Mouse (Mus musculus) gastrocnemius, postnatal 10 days (tissue): ENCODE measurements around the gene Gyg. TPM values are rescaled to one million over a fixed set of nuclear protein-coding genes. Genes with fewer than 3 reads are reported as not detected.
A peak's percentile ranks its signal among the peaks of the same experiment; 100 is the strongest.

ENCODE experiments used
- DNase-seq: peaks from one replicate; pipeline ENCODE4 v3.0.0; 2021; ENCODE audit warnings: mixed read lengths
- long read RNA-seq, 2 experiments: library from polyadenylated mRNA; stranded (forward); transcript quantifications; one replicate each; pipeline ENCODE4 v2.0.0; 2021
- total RNA-seq, 2 experiments: library from RNA; stranded (reverse); gene quantifications; 2 replicates each; pipeline ENCODE4 v1.2.3; 2021

Gyg gene
- 100 to 1,000 TPM; 142 to 157 TPM for total RNA-seq
- long read RNA-seq, experiment 1, transcript Gyg-201 (7 exons, 1,922 nt): major isoform, 147 of 186 reads
- long read RNA-seq, experiment 1, partial matches to known transcripts: 28 of 186 reads
- long read RNA-seq, experiment 1, other reads (novel, unspliced or antisense): 11 of 186 reads
- long read RNA-seq, experiment 2, transcript Gyg-201 (7 exons, 1,922 nt): major isoform, 178 of 221 reads
- long read RNA-seq, experiment 2, partial matches to known transcripts: 30 of 221 reads
- long read RNA-seq, experiment 2, other reads (novel, unspliced or antisense): 12 of 221 reads

DNA sequence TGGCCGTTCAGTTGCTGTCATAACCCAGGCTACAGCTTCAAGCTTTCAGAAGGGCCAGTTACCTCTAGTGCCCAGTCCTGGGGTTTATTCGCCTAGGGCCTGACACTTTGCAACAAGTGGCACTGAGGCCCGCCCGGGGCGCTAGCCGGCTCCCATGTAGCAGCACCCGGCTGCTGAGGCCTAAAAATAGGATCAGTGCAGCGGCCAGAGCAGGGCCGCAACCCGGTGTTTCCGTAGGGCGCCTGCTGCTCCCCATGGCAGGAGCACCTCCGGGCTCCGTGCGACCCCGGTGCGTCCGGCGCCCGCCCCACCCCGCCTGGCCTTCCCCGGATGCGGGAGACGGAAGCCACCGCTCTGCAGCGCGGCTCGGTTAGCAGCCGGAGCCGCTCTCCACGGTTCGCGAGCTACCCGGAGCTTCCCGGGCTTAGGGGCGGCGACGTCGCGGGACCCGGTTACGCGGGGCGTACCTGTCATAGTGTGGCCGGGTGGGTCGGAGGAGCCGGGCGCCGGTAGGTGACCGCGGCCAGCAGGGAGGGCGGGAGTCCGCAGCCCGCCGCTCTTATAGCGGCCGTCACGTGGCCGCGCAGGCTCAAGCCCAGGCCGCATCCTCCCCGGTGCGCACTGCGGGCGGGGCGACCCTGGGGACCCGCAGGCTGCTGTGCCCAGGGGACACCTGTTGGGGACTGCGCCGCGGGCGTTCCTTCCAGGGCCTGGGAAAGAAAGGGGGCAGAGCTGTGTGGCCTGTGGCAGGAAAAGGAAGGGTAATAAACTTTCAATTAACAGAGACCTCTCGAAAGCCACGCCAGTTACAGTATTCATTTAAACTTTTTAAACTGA lies at the start of gene Gyg:
Gene Gyg, minus strand, starts transcription at position 787 of the 837 bp plus-strand sequence.
- peak; percentile 65 for DNase-seq

GRCm38 (mm10) chr3:20198869-20199268 lies 43.8 kb upstream of the Gyg start:
- peak; percentile 65 for DNase-seq

- no peak for DNase-seq
Measured at GRCm38 (mm10) chr3:20197878-20198277, 42.8 kb upstream of the Gyg start.

DNA sequence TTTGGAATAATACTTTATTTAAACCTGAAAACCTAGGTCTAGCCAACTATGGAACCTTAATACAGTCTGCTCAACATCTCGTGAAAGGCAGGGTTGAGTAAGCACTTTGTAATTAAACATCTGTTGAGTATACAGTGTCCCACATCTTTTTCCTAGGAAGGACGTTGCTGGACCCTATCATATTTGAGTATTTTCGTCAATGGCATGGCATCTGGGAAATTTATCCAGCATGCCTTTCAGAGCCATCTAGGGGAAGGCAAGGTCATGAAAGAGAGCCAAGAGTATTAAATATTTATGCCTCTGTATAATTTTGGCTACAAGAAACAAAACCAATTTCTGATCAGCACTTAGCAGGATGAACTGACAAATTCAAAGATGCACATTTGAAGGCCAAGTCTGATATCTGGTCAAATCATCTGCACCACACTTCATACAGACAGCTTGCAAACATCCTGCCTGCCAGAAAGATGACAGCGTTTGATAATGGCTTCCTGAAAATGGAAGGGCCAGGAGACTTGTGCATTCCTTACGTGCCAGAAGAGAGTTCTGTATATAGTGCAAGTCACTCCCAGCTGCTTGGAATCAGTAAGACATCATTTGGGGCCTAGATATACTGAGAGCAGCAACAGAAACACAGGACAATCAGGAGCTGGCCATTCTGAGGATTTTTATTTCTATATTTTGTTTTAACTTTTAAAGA lies 34.0 kb upstream of the Gyg start:
- no peak for DNase-seq

GRCm38 (mm10) chr3:20172394-20172793 lies 17.3 kb upstream of the Gyg start:
- DNase-seq: no peak

DNA sequence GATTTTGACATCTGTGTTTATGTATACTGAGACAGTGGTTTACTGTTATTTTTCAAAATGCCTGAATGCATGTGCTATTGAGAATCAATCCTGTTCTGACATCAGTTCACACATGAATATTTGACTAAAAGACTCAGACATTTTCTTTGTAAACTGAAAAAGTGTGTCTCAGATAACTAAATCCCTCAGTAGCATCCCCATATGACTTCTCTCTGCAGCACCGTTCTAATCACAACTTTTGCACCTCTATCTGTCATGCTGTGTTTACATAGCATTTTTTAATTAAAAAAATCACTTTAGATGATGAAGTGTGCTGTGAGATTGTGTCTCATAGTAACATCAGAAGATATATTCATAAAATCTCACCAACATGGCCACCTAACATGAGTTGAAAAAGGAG lies 12.4 kb upstream of the Gyg start:
- no peak for DNase-seq

DNA sequence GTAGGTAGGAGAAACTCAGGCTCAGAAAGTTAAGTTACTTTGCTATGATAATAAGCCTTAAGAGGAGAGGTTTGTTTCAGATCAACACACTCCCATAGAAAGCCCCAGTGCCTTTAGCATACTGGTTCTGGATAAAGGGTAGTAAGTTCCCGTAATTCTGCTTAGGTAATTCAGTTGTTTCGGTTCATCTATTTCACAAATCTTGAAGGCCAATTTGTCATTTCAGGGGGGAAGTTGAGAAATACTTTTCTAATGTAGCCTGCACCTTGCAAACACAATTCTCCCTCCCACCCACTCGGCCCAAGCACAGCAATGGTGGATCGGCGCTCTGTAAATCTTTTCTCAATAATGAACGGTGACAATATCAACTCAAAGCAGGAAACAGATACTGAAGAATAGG lies 359 bp upstream of the Gyg start:
- no peak for DNase-seq

DNA sequence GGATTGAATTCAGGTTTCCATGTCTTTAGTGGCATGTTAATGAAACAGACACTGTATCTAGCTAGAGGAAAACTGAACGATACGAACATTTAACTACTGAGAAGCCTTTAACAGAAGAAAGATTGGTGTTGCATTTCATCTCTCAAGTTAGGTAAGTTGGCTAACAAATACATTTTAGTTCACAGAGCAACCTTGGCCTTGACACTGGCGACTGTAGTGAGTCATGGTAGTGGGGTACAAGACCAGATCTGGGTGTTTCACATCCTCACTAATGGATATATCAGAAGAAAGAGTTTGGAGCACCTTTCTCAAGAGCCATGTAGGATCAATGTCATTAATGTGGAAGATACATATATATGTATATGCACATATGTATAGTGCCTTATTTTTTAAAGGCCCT lies 3.5 kb downstream of the Gyg start:
- no peak for DNase-seq

DNA sequence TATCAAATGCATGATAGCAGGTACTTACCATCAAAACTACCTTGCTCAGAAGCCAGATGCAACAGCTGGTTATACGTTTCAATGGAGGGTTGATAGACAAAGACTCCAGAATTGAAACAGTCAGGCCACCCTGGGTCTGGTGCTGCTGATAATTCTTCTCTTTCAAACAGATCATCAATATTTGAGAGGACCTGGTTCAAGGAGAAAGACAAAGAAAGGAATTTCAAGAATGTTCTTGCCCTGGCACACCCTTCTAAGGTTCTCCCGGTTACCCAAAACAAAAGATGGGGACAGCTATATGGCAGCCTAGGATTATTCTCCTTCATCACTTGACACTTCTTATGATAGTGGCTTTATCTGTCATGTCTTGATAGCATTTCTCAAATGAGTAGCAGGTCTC lies 4.6 kb downstream of the Gyg start:
- DNase-seq: no peak

DNA sequence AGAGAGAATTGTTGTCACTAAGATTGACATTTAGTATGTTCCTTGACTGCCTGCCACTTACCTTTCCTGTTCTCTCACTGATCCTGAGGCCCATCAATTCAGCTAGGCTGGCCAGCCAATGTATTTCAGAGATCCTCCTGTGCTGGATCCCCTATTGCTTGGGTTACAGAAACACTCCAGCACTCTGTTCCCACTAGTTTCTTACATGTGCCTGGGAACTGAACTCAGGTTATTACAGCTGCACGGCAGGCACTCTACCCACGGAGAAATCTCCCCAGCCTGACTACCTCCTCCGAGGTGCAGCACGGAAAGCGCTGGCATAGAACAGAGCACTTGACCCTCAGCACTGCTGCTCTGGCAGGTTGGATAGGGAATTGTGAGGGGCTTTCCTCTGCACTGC lies 7.5 kb downstream of the Gyg start:
- DNase-seq: no peak

DNA sequence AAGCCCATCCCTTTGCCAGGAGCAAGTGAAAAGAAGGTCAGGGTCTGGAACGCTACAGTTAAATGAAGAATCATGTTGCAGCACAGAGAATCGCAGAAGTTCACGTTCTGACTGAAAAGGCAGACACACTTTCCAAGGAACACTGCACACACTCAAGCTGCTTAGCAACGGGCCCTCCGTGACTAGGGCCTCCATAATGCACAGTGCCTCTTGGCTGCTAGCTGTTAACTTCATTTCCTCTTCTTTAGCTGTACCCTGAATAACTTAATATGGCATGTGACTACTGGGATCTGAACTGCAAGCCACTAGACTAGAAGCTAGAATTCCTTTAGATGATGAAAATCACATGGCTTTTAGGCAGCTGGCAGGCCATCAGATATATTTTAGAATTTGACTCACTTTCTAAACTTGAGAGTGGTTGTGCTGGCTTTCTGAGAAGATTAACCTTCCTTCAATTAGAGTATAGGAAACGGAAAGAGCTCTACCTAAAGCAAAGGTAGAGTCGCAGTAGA lies 8.2 kb downstream of the Gyg start:
- no peak for DNase-seq

- no peak for DNase-seq
Measured at GRCm38 (mm10) chr3:20145696-20146113, 9.4 kb downstream of the Gyg start.

GRCm38 (mm10) chr3:20144401-20144800 lies 10.7 kb downstream of the Gyg start:
- no peak for DNase-seq

GRCm38 (mm10) chr3:20143726-20144125 lies 11.4 kb downstream of the Gyg start:
- no peak for DNase-seq

- no peak for DNase-seq
Measured at GRCm38 (mm10) chr3:20142576-20142975, 12.5 kb downstream of the Gyg start.

DNA sequence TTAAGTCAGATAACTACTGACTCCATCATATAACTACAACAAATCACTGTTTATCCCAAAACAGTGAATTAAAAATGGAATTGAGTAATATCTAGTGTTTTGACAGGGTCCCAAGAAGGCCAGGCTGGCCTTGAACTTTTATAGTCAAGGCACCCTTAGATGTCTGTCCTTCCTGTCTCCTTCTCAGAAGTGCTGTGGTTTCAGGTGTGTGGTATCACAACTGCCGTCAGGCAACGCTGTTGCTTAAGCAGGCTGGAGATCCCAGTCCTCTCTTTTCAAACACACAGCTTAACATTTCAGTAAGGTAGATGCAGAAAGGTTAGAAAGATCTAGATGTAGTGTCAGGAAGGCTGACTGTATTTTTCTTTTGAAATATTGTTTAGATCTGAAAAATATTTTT lies 13.0 kb downstream of the Gyg start:
- no peak for DNase-seq

DNA sequence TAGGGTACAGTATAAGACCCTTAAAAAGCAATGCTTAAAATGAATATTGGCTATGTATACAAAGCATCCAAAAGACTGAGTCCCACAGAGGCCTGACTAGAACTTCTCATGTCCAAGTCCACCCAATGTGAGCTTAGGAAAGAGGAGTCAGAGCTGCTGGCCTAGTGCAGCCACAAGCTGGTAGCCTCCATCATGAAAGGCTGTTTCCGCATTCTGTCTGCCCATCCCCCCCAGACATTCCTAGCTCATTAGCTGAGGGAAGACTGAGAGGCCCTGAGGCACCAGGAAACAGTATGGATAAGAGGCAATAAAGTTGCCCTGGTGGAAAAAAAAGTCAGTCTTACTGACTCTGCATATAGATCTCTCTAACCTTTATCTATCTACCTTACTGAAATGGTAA lies 13.4 kb downstream of the Gyg start:
- DNase-seq: no peak

GRCm38 (mm10) chr3:20141240-20141639 lies 13.9 kb downstream of the Gyg start:
- no peak for DNase-seq

DNA sequence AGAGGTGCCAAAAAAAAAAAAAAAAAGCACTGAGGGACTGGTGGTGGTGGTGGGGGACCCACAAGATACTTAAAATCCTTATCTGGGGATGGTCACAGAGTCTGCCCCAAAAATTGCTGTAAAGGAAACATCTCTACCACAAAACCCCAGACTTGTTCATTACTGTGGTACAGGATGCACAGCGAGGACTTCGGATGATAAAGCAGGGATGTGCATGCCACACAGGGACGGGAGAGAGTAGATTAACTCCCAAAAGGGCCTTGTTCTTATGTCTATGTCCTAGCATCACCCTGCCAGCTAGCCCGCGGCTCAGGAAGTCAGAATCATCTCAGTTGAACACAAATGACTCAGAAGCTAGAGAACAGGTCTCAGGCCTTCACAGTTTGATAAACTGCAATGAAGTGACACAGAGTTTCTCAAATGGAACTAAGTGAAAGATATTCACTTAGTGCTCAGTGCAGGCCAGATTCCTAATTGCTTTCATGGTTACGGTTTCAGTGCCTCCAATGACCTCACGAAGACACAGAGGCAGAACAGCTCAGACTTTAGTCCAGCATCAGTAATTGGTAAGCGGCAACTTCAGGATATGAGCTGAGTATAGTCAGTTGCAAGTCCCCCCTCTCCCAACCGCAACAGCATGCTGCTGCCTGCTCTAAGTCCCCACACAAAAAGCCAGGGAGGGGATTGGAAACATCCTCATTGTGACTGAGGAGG lies 18.1 kb downstream of the Gyg start:
- DNase-seq: no peak

DNA sequence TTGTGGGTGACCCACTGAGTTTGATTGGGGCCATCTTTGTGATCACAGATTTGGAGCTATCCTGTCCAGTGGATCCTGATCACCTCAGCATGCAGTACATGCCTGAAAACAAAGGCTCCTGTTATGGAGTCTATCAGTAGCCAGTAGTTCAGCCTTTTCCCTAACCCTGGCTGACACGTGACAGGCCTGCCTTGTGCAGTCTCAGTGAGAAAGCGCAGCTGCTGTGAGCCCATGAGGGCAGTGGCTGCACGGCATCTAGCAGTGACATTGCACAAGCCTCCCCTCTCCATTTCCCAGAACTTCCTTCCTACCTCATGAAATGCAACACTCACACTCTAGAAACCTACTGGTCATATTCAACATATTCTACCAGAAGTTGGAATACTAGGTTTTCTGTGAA lies 20.6 kb downstream of the Gyg start:
- DNase-seq: no peak

DNA sequence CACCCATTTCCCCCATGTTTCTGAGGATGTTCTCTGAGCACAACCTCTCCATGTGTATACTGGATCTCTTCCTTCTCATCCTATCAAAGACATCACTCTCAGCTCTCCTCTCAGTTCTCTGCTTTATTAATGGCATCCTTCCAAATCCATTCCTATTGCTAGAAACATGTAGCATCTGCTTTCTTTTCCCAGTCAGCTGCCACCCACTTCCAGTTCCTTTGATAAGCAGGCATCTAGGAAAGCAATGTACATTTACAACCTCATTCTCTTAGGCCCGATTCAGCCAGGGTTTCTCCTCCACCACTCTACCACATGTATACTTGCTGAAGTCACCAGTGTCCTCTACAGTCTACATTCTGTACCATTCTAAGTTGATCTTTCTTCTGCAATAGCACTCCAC lies 21.4 kb downstream of the Gyg start:
- no peak for DNase-seq

- DNase-seq: no peak
Measured at GRCm38 (mm10) chr3:20132731-20133130, 22.4 kb downstream of the Gyg start.
